Comparison of ENCODE assay signal across 8 mouse cellular contexts in the genomic region with DNA sequence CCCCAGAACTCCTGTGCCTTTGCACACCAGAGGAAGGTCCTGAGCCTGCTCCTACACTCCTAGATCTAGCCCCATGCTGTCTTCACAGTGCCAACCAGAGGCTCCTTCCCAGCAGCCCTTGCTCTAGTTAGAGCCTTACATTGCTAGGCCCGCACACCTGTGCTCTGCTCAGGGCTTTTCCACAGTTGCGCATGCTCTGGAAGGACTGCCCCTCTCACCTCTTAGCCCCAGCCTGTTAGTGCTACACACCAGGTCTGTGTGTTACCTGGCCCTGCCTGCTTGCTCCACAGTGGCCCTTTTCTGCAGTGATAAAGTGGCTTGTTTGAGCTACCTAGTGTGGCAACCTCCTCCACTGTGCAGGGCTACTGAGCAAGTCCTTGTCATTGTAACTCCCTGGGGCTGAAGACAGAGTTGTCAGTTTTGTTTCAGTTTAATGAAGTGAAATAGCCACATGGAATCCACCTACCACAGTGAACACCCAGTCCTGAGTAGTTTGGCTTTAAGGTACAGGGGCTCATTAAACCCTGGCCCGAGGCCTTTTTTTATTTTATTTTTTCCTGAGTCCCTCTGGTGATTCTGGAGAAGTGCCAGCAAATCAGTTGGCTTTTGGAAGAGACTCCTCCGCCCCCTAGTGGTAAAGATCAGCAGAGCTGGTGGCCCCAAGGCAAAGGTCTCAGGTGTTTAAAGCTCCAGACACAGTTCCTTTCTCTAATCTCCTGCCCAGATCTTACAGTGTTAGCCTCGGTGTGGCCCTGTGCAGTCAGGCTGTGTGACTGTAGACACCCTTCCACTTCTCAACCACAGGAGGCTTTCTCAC. TPM values are rescaled to one million over a fixed set of nuclear protein-coding genes. Genes with fewer than 3 reads are reported as not detected.
A peak's percentile ranks its signal among the peaks of the same experiment; 100 is the strongest.
DNase-seq lines count a peak whose midpoint lies in the region; ATAC-seq and TF ChIP-seq lines count a peak whose summit lies in the region.

No protein-coding gene starts in this region.

- intact Hi-C loops in heart, postnatal 25 days (cut with DNase I): loop anchor here (2.0 kb wide), 2 partner anchors 42 to 70 kb away; no protein-coding TSS in a partner anchor
- intact Hi-C loops in left cerebral cortex, postnatal 10 days (cut with DNase I): no loop called here

- no peak for TF ChIP-seq POLR2A in cerebellum, adult 2 months (IDR thresholded peaks at IDR 0.05; ENCODE audit: borderline replicate concordance, insufficient read depth, low read length)
- TF ChIP-seq POLR2A in small intestine, adult 2 months (IDR thresholded peaks at IDR 0.05; ENCODE audit: low read depth, low read length): no peak

- peaks cover 28% of the 10 kb centered on the region for H3K4me1 ChIP-seq in cerebellum, adult 2 months (ENCODE audit: control insufficient read depth, insufficient read depth, low read length)
- H3K4me1 ChIP-seq in small intestine, adult 2 months (ENCODE audit: control insufficient read depth, insufficient read depth, insufficient read length, low read length): peaks cover 2% of the 10 kb centered on the region; the same call in 1 of the 2 replicates

- peak; percentile 73 for ATAC-seq in megakaryocyte progenitor cell, adult 5-6 weeks (replicated peaks; ENCODE audit: poor library complexity)

- peaks cover 22% of the 10 kb centered on the region for H3K36me3 ChIP-seq in small intestine, adult 2 months (ENCODE audit: control insufficient read depth, insufficient read depth, low read length)

- no peak overlapping the region for H3K4me3 ChIP-seq in cerebellum, adult 2 months (replicated peaks; ENCODE audit: insufficient read depth, low read depth, low read length)
- no peak overlapping the region for H3K4me3 ChIP-seq in small intestine, adult 2 months (ENCODE audit: low read depth, low read length)

- peak; percentile 75 to 86 for DNase-seq in heart, adult 18-20 months
- DNase-seq in heart, postnatal 25 days (ENCODE audit: low spot score): no peak
- DNase-seq in cerebellum, adult 2 months: peak; percentile 82 to 83
- DNase-seq in forelimb bud, embryonic 11.5 days (ENCODE audit: low read depth, low spot score): peak; percentile 87
- peak; percentile 90 for DNase-seq in induced T-regulatory cell, adult 2 months (ENCODE audit: low read depth)
- DNase-seq in left cerebral cortex, postnatal 10 days (ENCODE audit: extremely low spot score in 1 of 2, low spot score in 2 of 2): peak; percentile 57 to 79

- TF ChIP-seq CTCF in cerebellum, adult 2 months (IDR thresholded peaks at IDR 0.05; ENCODE audit: borderline replicate concordance, insufficient read depth, low read depth, low read length): peak; percentile 71
- TF ChIP-seq CTCF in small intestine, adult 2 months (IDR thresholded peaks at IDR 0.05; ENCODE audit: extremely low read depth, insufficient read length, insufficient replicate concordance, low read depth, low read length): peak; percentile 81; the same call in 1 of the 2 replicates

- peak overlapping the region; percentile 46 for H3K27ac ChIP-seq in cerebellum, adult 2 months (ENCODE audit: insufficient read depth, low read length)
- no peak overlapping the region for H3K27ac ChIP-seq in small intestine, adult 2 months (ENCODE audit: insufficient read depth, low read depth, low read length)

- no peaks in the 10 kb centered on the region for H3K27me3 ChIP-seq in cerebellum, adult 2 months (ENCODE audit: control insufficient read depth, insufficient read depth, low read length)
- no peaks in the 10 kb centered on the region for H3K27me3 ChIP-seq in small intestine, adult 2 months (ENCODE audit: control insufficient read depth, insufficient read depth, low read length)

- WGBS in cerebellum, adult 2 months: 34% methylated on average over 5 of the region's 5 CpGs
- 38% methylated on average over 5 of the region's 5 CpGs for WGBS in small intestine, adult 2 months

RNA-seq across cellular contexts. Expression of gene Smg9, which starts 7.3 kb away (rescaled TPM):
- 1 to 10 TPM; 6.6 to 8.4 TPM for total RNA-seq in heart, adult 18-20 months (2021)
- 1 to 10 TPM; 7.6 TPM for total RNA-seq in heart, postnatal 25 days (2021)
- 89.3 and 95.5 TPM in 2 replicates for polyA plus RNA-seq in cerebellum, adult 2 months (2012; rRNA removed)
- 10 to 100 TPM; 34.1 to 39.1 TPM for total RNA-seq in left cerebral cortex, postnatal 10 days (2021)
- total RNA-seq in megakaryocyte progenitor cell, adult 5-6 weeks (2015): 10.8 and 18.1 TPM in 2 replicates
- 16.0 and 20.8 TPM in 2 replicates for total RNA-seq in megakaryocyte progenitor cell, adult 5-6 weeks (2017)
- 29.9 and 54.2 TPM in 2 replicates for polyA plus RNA-seq in small intestine, adult 2 months (2012; rRNA removed)

RNA-seq across cellular contexts. Expression of gene Kcnn4, which starts 36.7 kb away (rescaled TPM):
- total RNA-seq in heart, adult 18-20 months (2021): 1 to 10 TPM in 1 of 2 experiments, under 1 TPM in 1; 0.69 to 2.4 TPM
- total RNA-seq in heart, postnatal 25 days (2021): under 1 TPM; 0.70 to 0.81 TPM
- polyA plus RNA-seq in cerebellum, adult 2 months (2012; rRNA removed): 0.49 and 0.59 TPM in 2 replicates
- under 1 TPM; 0.17 to 0.41 TPM for total RNA-seq in left cerebral cortex, postnatal 10 days (2021)
- 20.5 and 28.0 TPM in 2 replicates for total RNA-seq in megakaryocyte progenitor cell, adult 5-6 weeks (2015)
- 48.6 and 57.7 TPM in 2 replicates for total RNA-seq in megakaryocyte progenitor cell, adult 5-6 weeks (2017)
- polyA plus RNA-seq in small intestine, adult 2 months (2012; rRNA removed): 61.9 and 95.5 TPM in 2 replicates

RNA-seq across cellular contexts. Expression of gene Irgc1, which starts 45.4 kb away (rescaled TPM):
- not detected for total RNA-seq in heart, adult 18-20 months (2021)
- total RNA-seq in heart, postnatal 25 days (2021): not detected
- not detected in 2 replicates for polyA plus RNA-seq in cerebellum, adult 2 months (2012; rRNA removed)
- total RNA-seq in left cerebral cortex, postnatal 10 days (2021): under 1 TPM in 1 of 2 experiments, not detected in 1; 0.20 TPM
- 0.07 TPM in 1 of 2 replicates, not detected in the other for total RNA-seq in megakaryocyte progenitor cell, adult 5-6 weeks (2015)
- not detected in 2 replicates for total RNA-seq in megakaryocyte progenitor cell, adult 5-6 weeks (2017)
- polyA plus RNA-seq in small intestine, adult 2 months (2012; rRNA removed): 0.05 and 0.37 TPM in 2 replicates

RNA-seq across cellular contexts. Expression of gene Plaur, which starts 55.5 kb away (rescaled TPM):
- 1 to 10 TPM; 2.6 to 3.4 TPM for total RNA-seq in heart, adult 18-20 months (2021)
- total RNA-seq in heart, postnatal 25 days (2021): 1 to 10 TPM; 2.1 to 2.2 TPM
- 0.79 and 0.97 TPM in 2 replicates for polyA plus RNA-seq in cerebellum, adult 2 months (2012; rRNA removed)
- 1 to 10 TPM in 1 of 2 experiments, under 1 TPM in 1; 0.85 to 1.4 TPM for total RNA-seq in left cerebral cortex, postnatal 10 days (2021)
- total RNA-seq in megakaryocyte progenitor cell, adult 5-6 weeks (2015): 17.9 and 21.2 TPM in 2 replicates
- 20.5 and 27.6 TPM in 2 replicates for total RNA-seq in megakaryocyte progenitor cell, adult 5-6 weeks (2017)
- 9.9 and 15.8 TPM in 2 replicates for polyA plus RNA-seq in small intestine, adult 2 months (2012; rRNA removed)

RNA-seq across cellular contexts. Expression of gene Lypd5, which starts 57.7 kb away (rescaled TPM):
- not detected for total RNA-seq in heart, adult 18-20 months (2021)
- not detected for total RNA-seq in heart, postnatal 25 days (2021)
- not detected in 2 replicates for polyA plus RNA-seq in cerebellum, adult 2 months (2012; rRNA removed)
- under 1 TPM in 1 of 2 experiments, not detected in 1; 0.15 TPM for total RNA-seq in left cerebral cortex, postnatal 10 days (2021)
- not detected in 2 replicates for total RNA-seq in megakaryocyte progenitor cell, adult 5-6 weeks (2015)
- not detected in 2 replicates for total RNA-seq in megakaryocyte progenitor cell, adult 5-6 weeks (2017)
- polyA plus RNA-seq in small intestine, adult 2 months (2012; rRNA removed): 0.06 TPM in 1 of 2 replicates, not detected in the other

Comparison
In these comparisons a context has a peak if more than half of its experiments do, and no peak if none do; other contexts are left out.
1. RNA of gene Kcnn4, which starts 36.7 kb away (total RNA-seq): 20.5 to 57.7 TPM in megakaryocyte progenitor cell, adult 5-6 weeks; 0.69 to 2.4 TPM in heart, adult 18-20 months, 0.70 to 0.81 TPM in heart, postnatal 25 days and 0.17 to 0.41 TPM in left cerebral cortex, postnatal 10 days; every median in the first group is over 4 times any median in the second.